Mouse (Mus musculus) bone marrow, adult 2 months (tissue): ENCODE data around the gene Nup210.

Experiments used
- CTCF ChIP-seq: fragments of 200-500 bp; IDR thresholded peaks from 2 replicates; pipeline ENCODE4 v1.5.1; 2011; ENCODE audit warnings: low read length, control low read depth; ENCODE audit not compliant: control insufficient read depth, insufficient read depth
- POLR2A ChIP-seq: fragments of 200-500 bp; IDR thresholded peaks from 2 replicates; pipeline ENCODE4 v1.6.1; 2011; ENCODE audit warnings: low read depth, mild to moderate bottlenecking, control low read depth, low read length, borderline replicate concordance; ENCODE audit not compliant: control insufficient read depth

DNA sequence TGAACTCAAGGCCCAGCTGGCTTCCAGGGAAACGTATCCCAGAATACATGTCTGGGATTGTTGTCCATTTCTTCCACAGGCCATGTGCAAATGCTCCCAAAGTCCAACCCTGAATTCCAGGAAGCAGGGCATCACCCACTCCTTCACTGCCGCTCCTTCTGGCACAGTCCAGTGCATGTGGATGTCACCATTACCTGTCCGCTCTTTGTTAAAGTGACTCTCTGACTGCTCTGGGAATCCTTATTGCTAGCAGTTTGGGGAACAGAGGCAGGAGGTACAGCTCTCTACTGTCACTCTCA lies 4.7 kb downstream of the Nup210 start:
- TF ChIP-seq CTCF, result no peak
- no peak for TF ChIP-seq POLR2A
